Mouse (Mus musculus) adrenal gland, postnatal 25 days (tissue): ENCODE measurements around the gene Arrb1. TPM values are rescaled to one million over a fixed set of nuclear protein-coding genes. Genes with fewer than 3 reads are reported as not detected.
A peak's percentile ranks its signal among the peaks of the same experiment; 100 is the strongest.

Source experiments
- DNase-seq: peaks from one replicate; pipeline ENCODE4 v3.0.0; 2021; ENCODE audit warnings: mixed read lengths
- total RNA-seq: library from RNA; stranded (reverse); gene quantifications from 2 replicates; pipeline ENCODE4 v1.2.3, GENCODE M21; 2021

Arrb1 gene
- total RNA-seq, 1 experiment from 2014 or later: 69.0 TPM

- DNase-seq: no peak
Measured at GRCm38 (mm10) chr7:99580247-99580646, 45.0 kb downstream of the Arrb1 start.

GRCm38 (mm10) chr7:99582306-99582705 is 47.0 kb downstream of the Arrb1 start:
- DNase-seq: no peak

- no peak for DNase-seq
Measured at GRCm38 (mm10) chr7:99582867-99583266, 47.6 kb downstream of the Arrb1 start.

- no peak for DNase-seq
Measured at GRCm38 (mm10) chr7:99583625-99584024, 48.4 kb downstream of the Arrb1 start.

- DNase-seq: peak; percentile 40
Measured at GRCm38 (mm10) chr7:99585976-99586375, 50.7 kb downstream of the Arrb1 start.

- peak; percentile 73 for DNase-seq
Measured at GRCm38 (mm10) chr7:99590064-99590463, 54.8 kb downstream of the Arrb1 start.

- no peak for DNase-seq
Measured at GRCm38 (mm10) chr7:99590646-99591045, 55.4 kb downstream of the Arrb1 start.

- DNase-seq: no peak
Measured at GRCm38 (mm10) chr7:99592669-99593068, 57.4 kb downstream of the Arrb1 start.

- DNase-seq: no peak
Measured at GRCm38 (mm10) chr7:99593868-99594803, 58.9 kb downstream of the Arrb1 start.

- DNase-seq: no peak
Measured at GRCm38 (mm10) chr7:99598722-99599121, 63.5 kb downstream of the Arrb1 start.

- no peak for DNase-seq
Measured at GRCm38 (mm10) chr7:99603875-99604662, 68.8 kb downstream of the Arrb1 start.

- DNase-seq: no peak
Measured at GRCm38 (mm10) chr7:99605058-99605457, 69.8 kb downstream of the Arrb1 start.

GRCm38 (mm10) chr7:99606303-99606702 is 71.0 kb downstream of the Arrb1 start:
- DNase-seq: no peak

GRCm38 (mm10) chr7:99606766-99607165 is 71.5 kb downstream of the Arrb1 start:
- DNase-seq: peak; percentile 41

GRCm38 (mm10) chr7:99607632-99608031 is 72.4 kb downstream of the Arrb1 start:
- no peak for DNase-seq

GRCm38 (mm10) chr7:99618264-99618663 is 83.0 kb downstream of the Arrb1 start:
- no peak for DNase-seq

GRCm38 (mm10) chr7:99618860-99619259 is 83.6 kb downstream of the Arrb1 start:
- DNase-seq: peak; percentile 49

- DNase-seq: peak; percentile 94
Measured at GRCm38 (mm10) chr7:99625722-99626375, 90.6 kb downstream of the Arrb1 start.

- DNase-seq: peak; percentile 83
Measured at GRCm38 (mm10) chr7:99626376-99627270, 91.4 kb downstream of the Arrb1 start, which contains the start of gene Tpbgl. TSS of gene Tpbgl (minus strand) at chr7:99627103.

- DNase-seq: no peak
Measured at GRCm38 (mm10) chr7:99627366-99627765, 92.1 kb downstream of the Arrb1 start.

- DNase-seq: no peak
Measured at GRCm38 (mm10) chr7:99632286-99632685, 97.0 kb downstream of the Arrb1 start.
